Mouse (Mus musculus): Measurements from ENCODE around the gene Lsamp. TPM values are rescaled to one million over a fixed set of nuclear protein-coding genes. Genes with fewer than 3 reads are reported as not detected.

Lsamp gene
- polyA plus RNA-seq, 1 experiment from 2014 or later = 0.20 TPM

GRCm38 (mm10) chr16:40491606-40492005, 507.4 kb downstream of the Lsamp start:
- no peak overlapping the region for H3K9ac ChIP-seq (replicated peaks; ENCODE audit: low read depth)
- no peaks in the 10 kb centered on the region for H3K4me1 ChIP-seq (ENCODE audit: insufficient read depth, low read depth, low read length)
- no peaks in the 10 kb centered on the region for H3K9me3 ChIP-seq (ENCODE audit: low read length)
- no peak overlapping the region for H3K27ac ChIP-seq (ENCODE audit: low read length)
- no peaks in the 10 kb centered on the region for H3K27me3 ChIP-seq (replicated peaks; ENCODE audit: insufficient read depth, low read length)
- no peak for DNase-seq (ENCODE audit: low spot score)
- H3K4me2 ChIP-seq (replicated peaks; ENCODE audit: low read depth, low read length) = no peak overlapping the region
- no peak for ATAC-seq
- no peak overlapping the region for H3K4me3 ChIP-seq (ENCODE audit: low read depth, low read length)
- no peaks in the 10 kb centered on the region for H3K36me3 ChIP-seq (ENCODE audit: insufficient read depth, low read length)
- TF ChIP-seq EP300 (IDR thresholded peaks at IDR 0.05) (no peak), CTCF (IDR thresholded peaks at IDR 0.05) (no peak)
- 79% methylated on average over 2 of the region's 2 CpGs for WGBS

- Histone ChIP-seq H3K27ac (ENCODE audit: low read length) (no peak overlapping the region), H3K4me2 (replicated peaks; ENCODE audit: low read depth, low read length) (no peak overlapping the region), H3K4me3 (ENCODE audit: low read depth, low read length) (no peak overlapping the region), H3K36me3 (ENCODE audit: insufficient read depth, low read length) (no peaks in the 10 kb centered on the region), H3K9ac (replicated peaks; ENCODE audit: low read depth) (no peak overlapping the region), H3K4me1 (ENCODE audit: insufficient read depth, low read depth, low read length) (no peaks in the 10 kb centered on the region), H3K9me3 (ENCODE audit: low read length) (no peaks in the 10 kb centered on the region), H3K27me3 (replicated peaks; ENCODE audit: insufficient read depth, low read length) (no peaks in the 10 kb centered on the region)
- ATAC-seq = peak; percentile 46
- DNase-seq (ENCODE audit: low spot score) = peak; percentile 44
- TF ChIP-seq EP300 (IDR thresholded peaks at IDR 0.05) = no peak
- TF ChIP-seq CTCF (IDR thresholded peaks at IDR 0.05) = no peak
- WGBS = 60% methylated on average over 3 of the region's 3 CpGs
Measured at GRCm38 (mm10) chr16:40504262-40504960, 520.2 kb downstream of the Lsamp start.

DNA sequence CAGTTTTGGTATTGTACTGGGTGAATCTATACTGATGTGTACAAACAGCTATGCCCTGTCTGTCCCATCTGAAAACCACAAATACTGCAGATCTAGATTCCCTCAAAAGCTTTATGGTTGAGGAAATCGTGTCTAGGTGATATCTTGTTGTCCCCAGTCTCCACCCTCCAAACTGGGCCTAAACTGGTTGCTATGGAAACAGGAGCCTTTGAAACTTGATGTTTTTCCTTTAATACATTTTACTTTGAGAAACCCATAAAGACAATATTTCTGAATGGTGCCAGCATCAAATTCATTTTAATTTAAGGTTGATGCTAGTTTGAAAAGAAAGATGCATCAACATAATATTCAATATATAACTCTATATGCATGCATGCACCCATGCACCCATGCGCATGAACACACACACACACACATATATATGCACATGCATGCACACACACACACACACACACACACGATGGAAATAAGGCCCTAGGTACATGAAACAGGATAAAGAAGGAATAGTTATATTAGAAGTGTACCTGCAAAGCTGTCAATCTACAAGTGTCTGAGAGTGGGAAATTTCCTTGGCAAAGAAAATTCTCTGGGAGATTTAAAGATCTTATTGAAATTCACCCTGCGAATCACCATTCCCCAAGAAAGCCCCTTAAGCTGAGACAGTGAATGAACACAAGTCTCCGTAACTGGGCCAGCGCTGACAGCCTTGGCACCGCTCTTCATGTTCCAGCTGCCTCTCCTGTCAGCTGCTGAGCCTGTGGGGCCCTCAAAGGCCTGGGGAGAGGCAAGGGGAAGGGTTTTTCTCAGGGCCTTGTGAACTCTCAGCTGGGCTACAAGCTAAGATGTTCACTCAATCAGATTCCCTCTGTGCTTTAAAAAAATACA, 525.2 kb downstream of the Lsamp start:
- no peaks in the 10 kb centered on the region for H3K9me3 ChIP-seq (ENCODE audit: low read length)
- H3K27me3 ChIP-seq (replicated peaks; ENCODE audit: insufficient read depth, low read length) = no peaks in the 10 kb centered on the region
- DNase-seq (ENCODE audit: low spot score) = no peak
- H3K4me3 ChIP-seq (ENCODE audit: low read depth, low read length) = no peak overlapping the region
- no peaks in the 10 kb centered on the region for H3K36me3 ChIP-seq (ENCODE audit: insufficient read depth, low read length)
- no peak overlapping the region for H3K4me2 ChIP-seq (replicated peaks; ENCODE audit: low read depth, low read length)
- TF ChIP-seq CTCF (IDR thresholded peaks at IDR 0.05) (no peak), EP300 (IDR thresholded peaks at IDR 0.05) (no peak)
- no peak overlapping the region for H3K9ac ChIP-seq (replicated peaks; ENCODE audit: low read depth)
- 72% methylated on average over 7 of the region's 7 CpGs for WGBS
- no peak for ATAC-seq
- no peaks in the 10 kb centered on the region for H3K4me1 ChIP-seq (ENCODE audit: insufficient read depth, low read depth, low read length)
- no peak overlapping the region for H3K27ac ChIP-seq (ENCODE audit: low read length)

DNA sequence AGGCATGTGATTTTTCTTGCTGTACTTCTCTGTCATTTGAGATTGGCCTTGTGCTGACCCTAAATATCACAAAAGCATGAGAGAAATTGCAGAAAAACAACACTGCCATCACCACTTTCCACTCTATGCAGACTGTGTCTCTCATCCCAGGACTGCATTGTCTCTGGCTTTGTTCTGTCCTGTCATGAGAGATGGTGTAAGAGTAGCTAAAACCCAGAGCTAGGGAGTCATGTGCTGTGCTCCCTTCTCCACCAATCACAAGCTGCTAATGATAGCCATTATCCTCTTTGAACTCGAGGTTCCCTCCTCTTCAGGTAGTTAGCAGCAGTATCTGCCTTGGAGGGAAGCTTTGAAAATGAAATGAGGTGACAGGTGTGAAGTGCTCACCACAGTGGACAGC, 552.6 kb downstream of the Lsamp start:
- no peaks in the 10 kb centered on the region for H3K9me3 ChIP-seq (ENCODE audit: low read length)
- no peaks in the 10 kb centered on the region for H3K36me3 ChIP-seq (ENCODE audit: insufficient read depth, low read length)
- 12% methylated on average over 1 of the region's 1 CpGs for WGBS
- TF ChIP-seq CTCF (IDR thresholded peaks at IDR 0.05) (no peak), EP300 (IDR thresholded peaks at IDR 0.05) (no peak)
- no peak overlapping the region for H3K27ac ChIP-seq (ENCODE audit: low read length)
- H3K4me2 ChIP-seq (replicated peaks; ENCODE audit: low read depth, low read length) = no peak overlapping the region
- H3K4me1 ChIP-seq (ENCODE audit: insufficient read depth, low read depth, low read length) = no peaks in the 10 kb centered on the region
- H3K9ac ChIP-seq (replicated peaks; ENCODE audit: low read depth) = no peak overlapping the region
- H3K4me3 ChIP-seq (ENCODE audit: low read depth, low read length) = no peak overlapping the region
- H3K27me3 ChIP-seq (replicated peaks; ENCODE audit: insufficient read depth, low read length) = no peaks in the 10 kb centered on the region
- DNase-seq (ENCODE audit: low spot score) (no peak), ATAC-seq (no peak)

DNA sequence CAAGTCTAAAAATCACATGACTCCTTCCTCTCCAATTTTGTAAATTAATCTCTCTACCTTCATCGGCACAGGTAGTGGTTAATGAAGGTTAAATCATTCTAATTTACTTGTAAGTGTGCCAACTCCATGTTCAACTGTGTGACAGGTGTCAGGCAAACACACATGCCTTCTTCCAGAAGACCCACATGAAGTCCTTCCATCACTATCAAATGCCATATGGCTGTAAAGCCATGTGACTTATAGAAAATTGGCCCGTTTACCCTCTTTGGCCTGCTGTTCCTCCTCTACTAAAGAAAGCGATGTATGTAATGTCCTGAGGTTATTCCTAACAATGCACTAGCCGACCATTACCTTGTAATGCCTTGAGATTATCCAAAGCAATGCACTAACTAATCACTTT, 565.5 kb downstream of the Lsamp start:
- Histone ChIP-seq H3K4me2 (replicated peaks; ENCODE audit: low read depth, low read length) (no peak overlapping the region), H3K27ac (ENCODE audit: low read length) (no peak overlapping the region), H3K4me3 (ENCODE audit: low read depth, low read length) (no peak overlapping the region), H3K36me3 (ENCODE audit: insufficient read depth, low read length) (no peaks in the 10 kb centered on the region), H3K4me1 (ENCODE audit: insufficient read depth, low read depth, low read length) (no peaks in the 10 kb centered on the region), H3K9ac (replicated peaks; ENCODE audit: low read depth) (no peak overlapping the region), H3K9me3 (ENCODE audit: low read length) (no peaks in the 10 kb centered on the region), H3K27me3 (replicated peaks; ENCODE audit: insufficient read depth, low read length) (no peaks in the 10 kb centered on the region)
- no peak for ATAC-seq
- TF ChIP-seq EP300 (IDR thresholded peaks at IDR 0.05) (no peak), CTCF (IDR thresholded peaks at IDR 0.05) (no peak)
- WGBS = 86% methylated on average over 4 of the region's 4 CpGs
- DNase-seq (ENCODE audit: low spot score) = no peak

DNA sequence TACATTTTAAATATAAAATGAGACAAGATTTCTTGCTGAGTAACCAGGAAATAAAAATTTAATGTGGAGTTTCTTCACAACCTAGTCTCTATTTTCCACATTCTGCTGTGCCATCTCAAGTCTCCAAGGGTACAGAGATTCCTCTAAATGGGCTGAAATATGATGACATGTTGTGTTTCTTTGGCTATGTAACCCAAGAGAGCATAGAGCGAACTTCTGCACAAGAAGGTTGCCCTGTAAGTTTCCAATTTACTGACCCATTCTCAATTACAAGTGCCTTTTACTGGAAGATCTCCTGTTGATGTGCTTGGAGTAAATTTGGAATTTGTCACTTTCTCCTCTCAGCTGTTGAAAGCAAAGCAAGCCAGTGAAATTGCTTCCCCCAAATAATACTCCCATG, 571.4 kb downstream of the Lsamp start:
- H3K27me3 ChIP-seq (replicated peaks; ENCODE audit: insufficient read depth, low read length) = no peaks in the 10 kb centered on the region
- 89% methylated on average over 1 of the region's 1 CpGs for WGBS
- no peak for DNase-seq (ENCODE audit: low spot score)

More for the DNA sequence above, 571.4 kb downstream of the Lsamp start:
- H3K9ac ChIP-seq (replicated peaks; ENCODE audit: low read depth) = no peak overlapping the region
- no peak overlapping the region for H3K4me2 ChIP-seq (replicated peaks; ENCODE audit: low read depth, low read length)
- no peaks in the 10 kb centered on the region for H3K36me3 ChIP-seq (ENCODE audit: insufficient read depth, low read length)
- H3K9me3 ChIP-seq (ENCODE audit: low read length) = no peaks in the 10 kb centered on the region
- H3K27ac ChIP-seq (ENCODE audit: low read length) = no peak overlapping the region
- no peaks in the 10 kb centered on the region for H3K4me1 ChIP-seq (ENCODE audit: insufficient read depth, low read depth, low read length)
- no peak overlapping the region for H3K4me3 ChIP-seq (ENCODE audit: low read depth, low read length)
- no peak for ATAC-seq
- TF ChIP-seq EP300 (IDR thresholded peaks at IDR 0.05) (no peak), CTCF (IDR thresholded peaks at IDR 0.05) (no peak)
